Comparison of ENCODE assay signal across 9 mouse cellular contexts in genomic region chr5:34634746-34635400, GRCm38 (mm10). TPM values are rescaled to one million over a fixed set of nuclear protein-coding genes. Genes with fewer than 3 reads are reported as not detected.
DNase-seq lines count a peak whose midpoint lies in the region; TF ChIP-seq lines count a peak whose summit lies in the region.
"Had no signal": no experiment of that assay in that cellular context is flagged by ENCODE, and none has a peak within 500 bp of the region (broad histone marks: within the 10 kb centered on the region; RNA-seq: fewer than 3 reads in every experiment).

No protein-coding gene starts in this region.

- H3K9me3 ChIP-seq in E14TG2a.4 (ENCODE audit: low read length) = no peaks in the 10 kb centered on the region
- no peaks in the 10 kb centered on the region for H3K9me3 ChIP-seq in embryonic facial prominence, embryonic 10.5 days
- no peaks in the 10 kb centered on the region for H3K9me3 ChIP-seq in megakaryocyte, embryonic 14.5 days

- peak overlapping the region; percentile 24; the same call in 1 of the 2 replicates for H3K27ac ChIP-seq in left cerebral cortex, adult 2 months
- H3K27ac ChIP-seq in embryonic facial prominence, embryonic 10.5 days (replicated peaks) = no peak overlapping the region

- intact Hi-C loops in left cerebral cortex, adult 2 months (cut with DNase I) = loop anchor here (5.0 kb wide), 1 partner anchor 263 kb away; no protein-coding TSS in a partner anchor
- intact Hi-C loops in left cerebral cortex, postnatal 14 days (cut with DNase I) = no loop called here

- H3K4me1 ChIP-seq in E14TG2a.4 (replicated peaks; ENCODE audit: low read depth, low read length) = peaks cover 81% of the 10 kb centered on the region
- peaks cover 36% of the 10 kb centered on the region for H3K4me1 ChIP-seq in embryonic facial prominence, embryonic 10.5 days
- H3K4me1 ChIP-seq in megakaryocyte, embryonic 14.5 days = peaks cover 45% of the 10 kb centered on the region

- 92% methylated on average over 13 of the region's 13 CpGs for WGBS in embryonic facial prominence, embryonic 10.5 days

- DNase-seq in left cerebral cortex, adult 2 months (ENCODE audit: extremely low spot score in 1 of 2, low spot score in 2 of 2) = no peak
- no peak for DNase-seq in left cerebral cortex, postnatal 14 days (ENCODE audit: low spot score in 2 of 2)
- DNase-seq in embryonic facial prominence, embryonic 10.5 days (ENCODE audit: low spot score) = no peak
- DNase-seq in adrenal gland, adult 2 months = no peak
- no peak for DNase-seq in MN1 (ENCODE audit: low spot score)
- DNase-seq: heart, postnatal 4 days had no signal

- TF ChIP-seq CTCF in left cerebral cortex, adult 2 months (IDR thresholded peaks at IDR 0.05) = no peak
- no peak for TF ChIP-seq CTCF in E14TG2a.4 (conservative IDR thresholded peaks at IDR 0.05; ENCODE audit: low read length)

- peaks cover 82% of the 10 kb centered on the region for H3K36me3 ChIP-seq in E14TG2a.4 (ENCODE audit: insufficient read depth, low read length)
- H3K36me3 ChIP-seq in embryonic facial prominence, embryonic 10.5 days (replicated peaks) = peaks cover 87% of the 10 kb centered on the region
- H3K36me3 ChIP-seq in megakaryocyte, embryonic 14.5 days (replicated peaks; ENCODE audit: low read length) = peaks cover 83% of the 10 kb centered on the region

- no peaks in the 10 kb centered on the region for H3K27me3 ChIP-seq in E14TG2a.4 (ENCODE audit: insufficient read depth, low read length)
- no peaks in the 10 kb centered on the region for H3K27me3 ChIP-seq in embryonic facial prominence, embryonic 10.5 days (replicated peaks; ENCODE audit: low read depth, poor library complexity, severe bottlenecking)
- H3K27me3 ChIP-seq in megakaryocyte, embryonic 14.5 days (replicated peaks) = no peaks in the 10 kb centered on the region
- H3K27me3 ChIP-seq: Patski had no signal

- no peak overlapping the region for H3K4me3 ChIP-seq in left cerebral cortex, adult 2 months
- peak overlapping the region; percentile 87 for H3K4me3 ChIP-seq in E14TG2a.4 (replicated peaks; ENCODE audit: low read length)
- peak overlapping the region; percentile 70; the same call in 1 of the 2 replicates for H3K4me3 ChIP-seq in embryonic facial prominence, embryonic 10.5 days
- H3K4me3 ChIP-seq in megakaryocyte, embryonic 14.5 days (replicated peaks) = peak overlapping the region; percentile 16

RNA-seq across cellular contexts. Expression of gene Mfsd10, which starts 2.1 kb away (rescaled TPM):
- 10 to 100 TPM; 40.8 to 54.4 TPM for total RNA-seq in left cerebral cortex, adult 2 months (2021)
- 10 to 100 TPM; 39.9 to 42.8 TPM for total RNA-seq in left cerebral cortex, postnatal 14 days (2021)
- 92.1 and 97.6 TPM in 2 replicates for polyA plus RNA-seq in embryonic facial prominence, embryonic 10.5 days (2016; fragmentation: Nextera tagmentation; extraction: Ambion mirVana)
- polyA plus RNA-seq in megakaryocyte, embryonic 14.5 days (2012; ENCODE audit: insufficient read depth, low replicate concordance) = 199 and 972 TPM in 2 replicates
- 10 to 100 TPM; 32.8 to 37.4 TPM for total RNA-seq in adrenal gland, adult 2 months (2021)
- polyA plus RNA-seq in adrenal gland, adult 2 months (2012; rRNA removed) = 201 and 211 TPM in 2 replicates

RNA-seq across cellular contexts. Expression of gene Nop14, which starts 25.1 kb away (rescaled TPM):
- total RNA-seq in left cerebral cortex, adult 2 months (2021) = 10 to 100 TPM; 15.8 to 17.0 TPM
- total RNA-seq in left cerebral cortex, postnatal 14 days (2021) = 10 to 100 TPM; 13.5 to 13.7 TPM
- 28.5 and 28.8 TPM in 2 replicates for polyA plus RNA-seq in embryonic facial prominence, embryonic 10.5 days (2016; fragmentation: Nextera tagmentation; extraction: Ambion mirVana)
- polyA plus RNA-seq in megakaryocyte, embryonic 14.5 days (2012; ENCODE audit: insufficient read depth, low replicate concordance) = 2.9 and 14.1 TPM in 2 replicates
- 10 to 100 TPM; 21.3 to 26.1 TPM for total RNA-seq in adrenal gland, adult 2 months (2021)
- 6.7 and 9.1 TPM in 2 replicates for polyA plus RNA-seq in adrenal gland, adult 2 months (2012; rRNA removed)

RNA-seq across cellular contexts. Expression of gene Grk4, which starts 25.3 kb away (rescaled TPM):
- total RNA-seq in left cerebral cortex, adult 2 months (2021) = 1 to 10 TPM; 3.6 to 4.0 TPM
- total RNA-seq in left cerebral cortex, postnatal 14 days (2021) = 1 to 10 TPM; 3.4 to 4.0 TPM
- polyA plus RNA-seq in embryonic facial prominence, embryonic 10.5 days (2016; fragmentation: Nextera tagmentation; extraction: Ambion mirVana) = 1.6 and 2.1 TPM in 2 replicates
- not detected in 2 replicates for polyA plus RNA-seq in megakaryocyte, embryonic 14.5 days (2012; ENCODE audit: insufficient read depth, low replicate concordance)
- total RNA-seq in adrenal gland, adult 2 months (2021) = 1 to 10 TPM; 2.5 to 2.8 TPM
- 1.1 and 1.6 TPM in 2 replicates for polyA plus RNA-seq in adrenal gland, adult 2 months (2012; rRNA removed)
